Mouse (Mus musculus): ENCODE data around the gene Zfp341. TPM values are rescaled to one million over a fixed set of nuclear protein-coding genes. Genes with fewer than 3 reads are reported as not detected.
A peak's percentile ranks its signal among the peaks of the same experiment; 100 is the strongest.

Gene Zfp341
- total RNA-seq (2021): 1 to 10 TPM; 3.0 to 3.6 TPM
- polyA plus RNA-seq (2012; rRNA removed): 5.9 and 7.2 TPM in 2 replicates
- long read RNA-seq, partial matches to known transcripts: 1 of 2 reads
- long read RNA-seq, other reads (novel, unspliced or antisense): 1 of 2 reads

DNA sequence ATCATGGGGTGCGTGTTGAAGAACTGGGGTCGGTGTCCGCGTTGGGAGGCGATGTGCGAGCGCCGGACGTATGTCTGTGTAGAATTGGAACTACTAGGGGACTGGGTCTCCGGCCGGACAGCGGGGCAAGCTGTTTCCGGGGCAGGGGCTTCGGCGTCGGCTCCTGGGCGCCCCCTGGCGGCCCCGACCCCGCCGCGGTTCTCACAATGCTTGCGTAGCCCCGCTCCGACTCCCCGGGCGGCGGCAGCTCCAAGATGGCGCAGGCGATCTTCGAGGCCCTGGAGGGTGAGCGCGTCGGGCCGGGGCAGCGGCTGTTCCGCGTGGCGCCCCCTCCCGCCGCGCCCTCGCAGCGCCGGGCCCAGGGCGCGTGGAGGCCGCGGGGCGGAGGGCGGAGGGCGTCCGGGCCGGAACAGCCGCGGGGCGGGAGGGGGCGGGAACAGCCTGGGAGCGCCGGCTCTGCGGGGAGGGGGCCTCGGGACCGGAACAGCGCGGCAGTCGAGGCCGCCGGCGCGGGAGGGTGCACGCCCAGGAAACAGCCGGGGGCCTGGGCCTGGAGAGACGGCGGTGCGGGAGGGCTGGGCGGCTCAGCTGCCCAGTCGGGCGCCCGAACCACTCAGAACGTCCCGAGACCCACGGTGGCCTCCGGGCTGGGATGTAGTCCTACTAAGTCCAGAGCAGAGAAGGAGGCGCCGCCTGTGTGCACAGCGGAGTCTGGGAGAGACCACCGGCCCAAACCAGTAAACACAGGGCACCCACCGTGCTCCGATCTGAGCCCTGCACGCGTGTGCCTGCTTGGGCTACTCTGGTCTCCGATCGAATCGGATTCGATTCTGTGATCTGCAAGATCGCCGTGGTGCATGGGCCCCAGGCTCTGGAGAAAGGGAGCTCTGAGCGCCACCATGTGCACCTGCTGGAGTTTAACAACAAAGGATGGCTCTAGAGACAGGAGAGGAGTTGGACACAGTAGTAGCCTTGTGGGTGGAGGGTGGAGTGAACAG is at the start of gene Zfp341, which contains the start of gene 4930519P11Rik:
Gene Zfp341, plus strand, starts transcription at position 180 of the 998 bp plus-strand sequence.
Gene 4930519P11Rik, minus strand, starts transcription at position 320 of the 998 bp plus-strand sequence.
- peak; percentile 93 for DNase-seq

DNA sequence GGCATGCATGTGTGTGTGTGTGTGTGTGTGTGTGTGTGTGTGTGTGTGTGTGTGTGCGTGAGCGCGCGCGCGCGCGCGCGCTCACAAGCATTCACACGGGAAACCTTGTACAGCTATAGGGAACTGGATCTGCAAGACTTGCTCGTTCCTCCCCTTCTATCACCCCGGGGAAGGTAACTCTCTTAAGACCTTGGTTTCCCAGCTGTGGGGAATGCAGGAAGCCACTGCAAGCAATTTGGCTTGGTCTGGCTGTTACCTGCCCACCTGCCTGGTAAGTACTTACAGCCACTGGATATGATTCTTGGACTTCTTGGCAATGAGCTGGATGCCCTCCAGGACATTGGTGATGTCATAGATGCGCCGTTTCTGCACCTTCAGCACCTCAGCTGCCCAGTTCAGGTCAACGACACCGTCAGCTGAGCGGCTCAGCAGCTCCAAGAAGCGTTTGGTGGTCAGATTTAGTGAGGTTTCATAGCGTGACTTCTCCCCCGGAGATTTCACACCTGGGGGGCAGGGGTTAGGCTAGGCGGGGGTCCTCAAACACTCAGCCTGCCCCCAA is 49.4 kb upstream of the Zfp341 start:
- DNase-seq: no peak

DNA sequence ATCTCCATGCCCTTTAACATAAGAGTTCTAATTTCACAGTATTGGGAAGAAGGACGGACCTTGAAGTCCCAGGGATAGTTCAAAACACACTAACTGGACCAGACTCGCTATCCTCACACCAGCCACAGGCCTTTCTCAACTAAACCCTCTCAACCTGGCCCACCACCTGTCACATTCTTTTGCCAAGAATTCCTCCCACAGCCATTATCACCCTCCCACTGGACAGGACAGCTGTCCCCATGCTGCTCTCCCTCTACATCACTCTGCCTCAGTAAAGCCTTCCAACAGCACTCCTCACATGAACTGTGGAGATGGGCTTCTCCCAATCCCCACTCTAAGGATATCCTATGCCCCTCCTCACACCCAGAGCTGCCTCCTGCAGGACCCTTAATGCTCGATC is 47.5 kb upstream of the Zfp341 start:
- DNase-seq: no peak

DNA sequence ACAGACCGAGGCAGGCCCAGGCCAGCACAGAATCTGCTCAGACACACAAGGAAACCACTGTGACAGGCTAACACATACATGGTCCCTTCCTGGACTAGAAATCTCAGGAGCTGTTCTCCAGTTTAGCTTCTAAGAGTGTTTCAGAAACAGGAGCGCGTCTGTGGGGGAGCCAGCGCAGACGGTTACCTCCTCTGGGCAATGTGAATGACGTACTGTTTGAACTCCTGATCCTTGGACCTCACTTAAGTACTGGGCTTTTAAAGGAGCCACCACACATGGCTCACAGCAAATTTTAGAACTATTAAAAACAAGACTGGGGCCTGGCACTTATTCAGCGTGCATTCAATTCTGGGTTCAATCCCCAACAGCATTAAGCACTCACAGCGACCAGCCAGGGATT is 46.5 kb upstream of the Zfp341 start:
- DNase-seq: no peak

DNA sequence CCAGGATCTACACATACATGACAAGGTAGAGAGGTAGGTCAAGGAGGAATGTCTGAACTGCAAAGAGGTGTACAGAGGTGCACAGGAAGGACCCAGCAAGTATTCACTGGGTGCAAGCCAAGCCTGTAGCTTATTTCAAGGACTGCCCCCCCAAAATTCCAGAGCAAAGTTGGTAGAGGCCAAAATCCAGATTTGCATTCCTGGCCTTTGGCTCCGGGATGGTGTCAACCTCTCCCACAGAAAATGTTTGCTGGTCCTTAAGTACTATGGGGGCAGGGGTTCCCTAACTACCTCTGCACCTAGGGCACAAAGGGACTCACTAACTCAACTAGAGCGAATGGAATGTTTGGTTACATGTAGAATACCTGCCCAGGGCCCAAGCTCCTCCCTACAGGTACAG is 45.3 kb upstream of the Zfp341 start:
- no peak for DNase-seq

DNA sequence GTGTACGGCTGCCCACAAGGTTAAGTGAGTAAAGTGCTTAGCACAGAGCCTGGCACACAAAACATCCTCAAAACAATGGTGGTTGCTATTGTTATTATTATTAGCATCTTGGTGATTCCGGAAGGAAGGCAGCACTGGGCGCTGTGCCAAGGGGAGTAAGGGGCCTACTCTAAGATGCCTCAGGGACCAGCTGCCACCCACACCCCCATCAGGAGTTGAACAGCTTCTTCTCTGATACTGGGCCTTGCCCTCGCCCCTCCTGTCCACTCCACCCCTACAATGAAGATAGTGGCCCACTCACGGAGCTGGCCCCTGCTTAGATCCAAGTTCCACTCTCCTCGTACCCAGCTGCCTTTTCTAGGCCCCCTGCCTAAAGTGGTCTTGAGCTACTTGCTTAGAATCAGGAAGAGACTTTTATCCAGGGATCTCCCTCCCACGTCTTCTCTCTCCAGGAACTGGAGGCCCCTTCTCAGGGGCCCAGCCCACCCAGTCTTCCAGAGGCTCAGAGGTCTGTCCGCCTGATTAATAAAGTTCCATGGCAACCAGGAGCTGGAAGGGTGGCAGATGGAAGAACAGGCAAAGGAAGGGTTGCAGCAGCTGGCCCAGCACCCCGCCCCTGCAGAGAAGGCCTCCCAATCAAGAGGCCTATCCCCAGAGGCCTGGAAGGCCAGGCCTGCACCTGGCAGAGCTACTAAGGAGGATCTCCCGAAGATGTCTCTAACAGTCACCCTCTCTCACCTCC is 44.6 kb upstream of the Zfp341 start:
- DNase-seq: peak; percentile 26

DNA sequence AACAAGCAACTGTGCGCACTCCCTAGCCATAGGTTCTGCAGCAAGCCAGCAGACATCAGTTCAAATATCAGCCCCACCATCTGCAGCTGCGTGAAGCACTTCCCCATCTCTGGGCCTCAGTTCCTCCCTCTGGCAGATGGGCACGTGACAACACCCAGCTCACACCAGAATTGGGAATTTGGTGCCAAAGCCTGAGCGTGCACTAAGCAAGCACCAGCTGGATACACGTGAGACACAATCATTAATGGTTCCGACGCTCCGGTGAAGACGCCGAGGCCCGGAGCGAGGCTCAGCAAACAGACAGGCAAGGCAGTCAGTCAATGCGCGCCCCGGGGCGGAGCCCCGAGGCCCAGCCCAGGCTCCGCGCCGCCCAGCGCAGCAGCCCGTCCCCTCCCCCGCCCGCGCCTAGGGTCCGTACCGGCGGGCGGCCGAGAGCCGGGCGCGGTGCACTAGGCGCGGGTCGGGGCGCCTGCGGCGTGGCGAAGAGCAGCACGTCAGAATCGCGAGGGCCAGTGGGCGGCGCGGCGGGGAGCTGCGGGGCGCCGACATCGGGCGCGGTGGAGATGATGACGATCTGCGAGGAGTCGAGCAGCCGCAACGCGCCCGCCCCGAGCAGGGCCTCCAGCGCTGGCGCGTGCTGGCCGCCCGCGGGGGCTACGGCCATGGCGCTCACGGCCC is 43.9 kb upstream of the Zfp341 start:
- peak; percentile 86 for DNase-seq

DNA sequence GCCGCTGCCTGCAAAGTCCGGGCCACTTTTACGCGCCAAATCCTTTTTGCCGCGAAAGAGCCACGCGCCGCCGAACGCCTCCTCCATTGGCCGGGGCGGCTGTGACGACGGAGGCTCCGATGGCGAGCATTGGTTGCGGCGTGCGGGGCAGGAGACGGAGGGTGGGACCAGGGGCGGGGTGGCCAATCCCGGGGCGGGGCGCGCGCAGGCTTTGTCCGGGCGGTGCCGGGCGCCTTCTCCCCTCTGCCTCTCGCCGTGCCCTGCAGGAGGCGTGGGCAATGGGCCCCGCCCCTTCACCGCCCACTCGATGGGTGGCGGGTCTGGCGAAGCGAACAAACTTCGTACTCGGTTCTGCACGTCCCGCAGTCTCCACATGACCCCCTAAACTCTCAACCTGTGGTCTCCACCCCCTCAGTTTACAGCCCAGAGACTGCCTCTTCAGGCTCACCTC is 43.2 kb upstream of the Zfp341 start, which contains the start of gene E2f1:
Gene E2f1, minus strand, starts transcription at position 57 of the 451 bp plus-strand sequence.
- DNase-seq: peak; percentile 98

DNA sequence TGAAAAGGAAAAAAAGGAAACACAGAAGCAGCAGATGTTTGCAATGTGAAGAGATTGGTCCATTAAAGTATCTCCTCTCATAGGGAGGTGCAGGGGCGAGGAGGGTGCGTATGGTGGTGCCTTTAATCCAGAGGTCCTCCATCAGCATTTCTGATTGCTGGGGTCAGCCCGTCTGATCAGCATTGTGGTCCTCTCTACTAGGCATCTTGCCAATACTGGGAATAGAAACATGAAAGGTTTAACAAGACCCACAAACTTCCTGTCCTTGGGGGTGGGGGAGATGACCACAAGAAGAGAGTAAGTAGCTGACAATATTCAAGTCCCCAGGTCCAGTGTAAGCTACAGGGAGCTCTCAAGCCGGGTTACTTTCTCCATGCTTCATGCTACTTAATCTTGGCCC is 42.4 kb upstream of the Zfp341 start:
- DNase-seq: no peak

DNA sequence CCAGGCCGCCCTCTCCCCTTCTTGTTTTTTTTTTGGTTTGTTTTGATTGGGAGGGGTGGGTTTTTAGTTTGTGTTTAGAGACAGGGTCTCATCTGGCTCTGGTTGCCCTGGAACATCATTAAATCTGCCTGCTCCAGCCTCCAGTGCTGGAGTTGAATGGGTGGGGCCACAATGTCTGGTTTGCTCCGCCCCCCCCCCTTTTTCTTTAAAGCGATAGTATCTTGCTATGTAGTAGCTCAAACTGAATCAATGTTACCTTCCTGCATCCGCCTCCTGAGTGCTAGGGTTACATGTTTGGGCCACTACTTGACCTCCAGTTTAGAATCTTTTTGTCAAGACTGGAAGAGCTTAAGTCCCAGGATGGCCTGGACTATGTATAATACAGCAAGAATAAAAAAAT is 41.8 kb upstream of the Zfp341 start:
- no peak for DNase-seq

DNA sequence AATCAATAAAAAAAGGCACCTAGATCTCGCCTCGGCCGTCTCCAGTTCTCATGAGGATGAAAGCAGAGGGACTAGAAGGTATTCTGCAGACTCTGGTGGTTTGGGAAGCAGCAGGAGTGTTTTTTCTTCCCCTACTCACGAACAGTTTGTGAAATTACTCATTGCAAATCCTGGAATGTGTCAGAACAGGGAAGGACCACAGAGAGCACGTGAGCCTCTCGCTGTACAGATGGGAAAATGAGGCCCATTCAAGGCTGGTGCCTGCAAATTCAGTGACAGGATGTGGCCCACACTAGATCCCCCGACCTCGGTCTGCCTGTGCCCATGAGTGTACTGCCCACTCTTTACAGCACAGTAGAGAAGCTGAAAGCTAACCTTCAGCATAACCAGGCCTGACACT is 41.1 kb upstream of the Zfp341 start:
- DNase-seq: no peak

DNA sequence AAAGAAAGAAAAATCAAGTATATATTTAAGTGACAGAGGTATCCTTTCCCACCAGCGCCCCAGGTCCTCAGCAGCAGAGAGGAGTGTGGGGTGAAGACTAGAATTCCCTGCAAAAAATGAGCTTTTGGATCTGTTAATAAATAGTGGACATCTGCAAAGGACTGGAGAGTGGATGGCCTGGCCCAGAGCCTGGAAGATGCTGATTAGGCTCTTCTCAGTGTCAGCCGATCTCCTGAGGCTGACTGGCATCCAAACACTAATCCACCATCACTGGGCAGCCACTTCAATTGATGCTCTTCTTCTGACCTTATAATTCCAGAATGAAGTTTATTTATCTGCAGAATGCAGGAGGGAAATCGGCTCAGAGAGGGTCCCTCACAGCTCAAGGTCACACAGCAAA is 40.1 kb upstream of the Zfp341 start:
- no peak for DNase-seq

DNA sequence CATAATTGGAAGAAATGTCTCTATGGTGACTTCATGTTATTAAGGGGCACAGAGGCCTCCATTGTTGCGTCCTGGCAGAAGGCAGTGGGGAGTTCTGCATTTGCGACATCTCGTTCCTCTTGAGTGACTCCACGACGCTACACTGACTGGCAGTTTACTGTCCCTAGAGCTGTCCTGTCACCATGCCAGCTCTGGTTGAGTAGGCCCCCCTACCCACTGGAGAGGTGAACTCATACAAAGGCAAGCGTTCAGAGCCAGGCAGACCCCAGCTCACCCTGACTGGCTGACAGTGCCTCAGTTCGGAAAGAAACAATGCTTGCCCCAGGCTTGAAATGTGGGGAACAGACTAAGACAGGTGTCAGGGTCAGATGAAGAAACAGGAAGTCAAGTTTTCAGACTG is 38.8 kb upstream of the Zfp341 start:
- no peak for DNase-seq

DNA sequence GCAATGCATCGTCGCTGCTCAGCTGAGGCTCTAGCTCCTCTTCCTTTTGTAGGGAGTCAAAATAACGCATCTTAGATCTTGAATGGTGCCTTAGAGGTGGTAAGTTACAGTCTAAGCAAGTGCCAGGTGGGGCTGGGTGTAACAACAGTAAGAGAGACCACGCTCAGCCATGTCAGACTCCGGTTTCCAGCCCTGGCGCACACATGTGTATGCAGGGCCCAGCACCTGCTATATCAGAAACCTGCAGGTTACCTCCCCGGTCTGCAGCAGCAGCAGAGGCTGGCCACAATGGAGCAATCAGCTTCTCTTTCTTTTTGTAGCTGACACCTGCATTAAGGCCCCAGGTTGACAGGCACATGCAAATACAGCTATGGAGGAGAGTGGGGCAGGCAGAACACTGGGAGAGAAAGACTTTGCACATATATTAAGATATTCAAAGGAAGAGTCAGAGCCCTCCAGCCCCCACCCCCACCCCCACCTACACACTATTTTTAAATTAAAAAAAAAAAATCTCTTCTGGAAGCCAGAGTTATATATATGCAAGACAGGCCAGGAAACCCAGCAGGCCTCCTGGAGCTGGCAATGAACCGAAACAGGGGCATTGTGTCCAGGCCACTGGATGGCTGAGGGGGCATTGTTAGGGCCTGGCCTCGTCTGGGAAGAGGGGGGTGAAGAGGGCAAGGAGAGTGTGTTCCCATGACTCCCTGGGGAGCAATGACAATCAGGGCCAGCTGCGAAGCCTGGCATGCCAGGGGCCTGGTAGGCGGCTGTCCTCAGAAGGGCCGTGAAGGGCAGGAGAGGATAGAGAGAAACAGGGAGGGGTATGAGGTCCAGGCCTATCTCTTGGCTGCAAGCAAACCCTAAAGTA is 36.0 kb upstream of the Zfp341 start:
- no peak for DNase-seq

DNA sequence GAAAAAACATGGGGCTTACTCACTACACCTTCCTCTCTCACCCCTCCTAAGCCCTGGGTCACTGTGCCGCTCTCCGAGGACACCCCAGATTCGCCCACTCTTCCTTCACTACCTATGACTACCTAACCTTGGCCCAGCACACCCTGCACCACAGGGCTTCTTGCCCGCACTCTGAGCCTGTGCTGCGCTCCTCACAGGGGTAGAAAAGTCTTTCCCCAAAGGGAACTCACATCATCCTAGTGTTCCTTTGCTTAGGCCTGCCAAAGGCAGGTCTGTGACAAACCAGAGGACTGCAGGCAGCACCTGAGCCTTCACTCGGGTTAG is 35.4 kb upstream of the Zfp341 start:
- DNase-seq: no peak

DNA sequence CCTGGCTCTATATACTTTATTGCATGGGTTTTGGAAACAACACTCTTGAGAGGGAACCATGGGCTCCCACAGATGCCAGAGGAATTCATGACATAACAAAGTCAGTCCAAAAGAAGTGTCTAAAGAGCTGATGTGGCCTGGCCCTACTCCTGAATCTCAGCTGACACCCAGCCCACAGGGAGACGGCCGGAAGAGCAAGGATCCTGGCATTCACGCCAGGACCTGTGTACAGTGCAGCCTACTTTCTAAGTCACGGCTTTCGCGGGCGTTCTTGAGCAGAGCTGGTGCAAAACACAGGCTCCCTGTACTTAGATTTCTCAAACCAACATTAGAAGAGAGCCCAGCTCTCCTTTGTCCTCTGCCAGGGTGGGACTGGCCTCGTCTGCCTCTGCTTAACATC is 32.5 kb upstream of the Zfp341 start:
- DNase-seq: no peak

DNA sequence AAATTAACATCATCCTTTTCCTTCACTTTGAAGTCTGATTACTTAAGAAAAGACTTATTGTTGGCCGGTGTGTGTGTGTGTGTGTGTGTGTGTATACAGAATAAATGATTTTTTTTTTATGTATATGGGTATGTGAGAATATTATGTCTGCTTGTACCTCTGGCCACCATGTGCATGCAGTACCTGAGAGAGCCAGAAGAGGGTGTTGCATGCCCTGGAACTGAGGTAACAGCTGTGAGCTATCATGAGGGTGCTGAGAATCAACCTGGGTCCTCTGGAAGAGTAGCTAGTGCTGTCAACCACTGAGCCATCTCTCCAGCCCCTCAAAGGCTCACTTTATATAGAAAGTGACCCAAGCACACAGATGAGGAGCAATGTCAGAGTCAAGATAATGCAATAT is 31.7 kb upstream of the Zfp341 start:
- no peak for DNase-seq

DNA sequence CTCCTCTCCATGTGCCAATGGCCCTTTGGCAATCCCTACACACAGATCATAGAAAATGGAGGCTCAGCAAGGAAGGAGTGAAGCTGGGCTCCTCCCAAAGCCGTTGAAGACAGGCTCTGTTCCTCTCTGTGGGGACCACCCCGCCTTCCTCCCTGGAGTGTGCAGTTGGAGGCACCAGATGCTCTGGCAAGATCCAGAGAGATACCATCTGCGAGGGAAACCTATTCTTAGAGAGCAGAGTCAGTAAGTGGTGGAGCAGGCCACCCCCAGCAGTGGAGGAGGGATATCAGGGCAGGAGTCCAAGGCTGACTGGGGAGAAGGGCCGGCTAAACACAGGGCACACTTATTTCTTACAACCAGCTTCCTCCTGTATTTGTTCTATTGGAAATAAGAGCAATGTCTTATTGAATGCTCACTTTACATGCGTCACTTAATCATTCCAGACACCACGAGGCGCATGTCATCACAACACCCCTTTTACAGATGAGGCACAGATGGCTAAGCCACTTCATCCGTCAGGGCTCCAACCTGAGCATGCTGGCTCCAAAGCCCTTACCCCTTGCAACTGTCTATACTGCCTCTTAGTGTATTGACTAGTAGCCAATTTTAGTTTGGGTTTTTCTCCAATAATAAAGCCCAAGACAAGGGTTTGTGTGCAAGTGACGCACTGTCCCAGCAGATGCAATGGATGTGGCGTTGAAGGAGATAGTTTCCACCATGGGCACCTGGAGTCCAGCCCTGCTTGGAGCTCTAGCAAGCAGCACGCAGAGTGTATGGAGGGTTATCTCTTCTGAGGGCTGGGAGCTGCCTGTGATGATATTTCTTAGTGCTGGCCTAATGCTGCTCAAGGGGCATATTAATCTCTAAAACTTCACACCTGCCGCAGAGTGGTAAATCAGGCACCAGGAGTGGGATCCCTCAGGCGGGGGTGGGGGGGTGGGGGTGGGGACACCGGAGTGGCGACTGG is 28.9 kb upstream of the Zfp341 start:
- no peak for DNase-seq

DNA sequence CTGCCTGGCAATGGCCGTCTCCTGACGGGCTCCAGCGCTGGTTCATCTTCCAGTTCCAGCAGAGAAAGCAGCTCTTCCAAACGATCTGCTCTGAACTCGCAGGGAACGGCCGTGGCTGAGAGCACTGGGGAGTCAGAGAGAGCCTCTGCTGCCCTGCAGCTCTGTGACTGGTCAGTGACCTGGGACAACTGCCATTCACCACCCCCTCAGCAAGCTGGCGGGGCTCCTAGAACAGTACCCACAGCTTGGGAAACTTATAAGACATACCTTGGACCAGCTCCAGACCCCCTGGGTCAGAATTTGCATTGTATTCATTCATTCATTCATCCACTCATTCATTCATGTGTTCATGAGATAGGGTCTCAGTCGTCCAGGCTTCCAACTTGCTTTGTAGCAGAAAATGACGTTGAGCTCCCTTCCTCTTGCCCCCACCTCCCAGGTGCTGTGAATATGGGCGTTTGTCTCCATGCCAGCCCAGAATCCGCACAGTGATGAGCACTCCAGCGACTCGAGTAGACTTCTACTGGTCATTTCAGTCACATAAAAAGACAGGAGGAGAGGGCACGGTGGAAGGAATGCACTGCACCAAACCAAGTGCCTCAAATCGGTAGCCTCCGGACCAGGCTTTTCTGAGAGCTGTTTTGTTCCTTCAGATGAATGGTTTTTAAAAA is 28.0 kb upstream of the Zfp341 start:
- no peak for DNase-seq

All from adrenal gland, adult 2 months (tissue).